Mouse (Mus musculus): ENCODE data around the gene Olfr1406.
"Not testable (repeated sequence)": the region's sequence is repeated elsewhere in the genome, so short reads cannot be mapped to it uniquely, and the experiment has no call there.

Olfr1406 gene

GRCm38 (mm10) chr1:173190540-173190939 is at the start of gene Olfr1406:
Gene Olfr1406 (minus strand): TSS chr1:173190640.
- DNase-seq, result no peak

GRCm38 (mm10) chr1:173237004-173237403 is 46.6 kb upstream of the Olfr1406 start:
- not testable (repeated sequence) for DNase-seq

- DNase-seq, result no peak
Measured at GRCm38 (mm10) chr1:173227081-173227480, 36.6 kb upstream of the Olfr1406 start, which contains the start of gene Fcer1a. Gene Fcer1a (minus strand): TSS chr1:173227214.

GRCm38 (mm10) chr1:173216481-173216880 is 26.0 kb upstream of the Olfr1406 start:
- DNase-seq, result no peak

- DNase-seq, result no peak
Measured at GRCm38 (mm10) chr1:173212092-173212491, 21.7 kb upstream of the Olfr1406 start, which contains the start of gene Olfr1404. Gene Olfr1404 (plus strand): TSS chr1:173212392.

- no peak for DNase-seq
Measured at GRCm38 (mm10) chr1:173197508-173197907, 7.1 kb upstream of the Olfr1406 start, which contains the start of gene Olfr218. Gene Olfr218 (plus strand): TSS chr1:173197808.

- DNase-seq, result no peak
Measured at GRCm38 (mm10) chr1:173196359-173196758, 5.9 kb upstream of the Olfr1406 start.

- no peak for DNase-seq
Measured at GRCm38 (mm10) chr1:173192059-173192458, 1.6 kb upstream of the Olfr1406 start.

GRCm38 (mm10) chr1:173174154-173174842 is 16.1 kb downstream of the Olfr1406 start:
- no peak for DNase-seq

- no peak for DNase-seq
Measured at GRCm38 (mm10) chr1:173137274-173137673, 53.2 kb downstream of the Olfr1406 start, which contains the start of gene Olfr1408. Gene Olfr1408 (minus strand): TSS chr1:173137374.
